Mouse (Mus musculus): ENCODE results near the gene Zyx.

Zyx gene

DNA sequence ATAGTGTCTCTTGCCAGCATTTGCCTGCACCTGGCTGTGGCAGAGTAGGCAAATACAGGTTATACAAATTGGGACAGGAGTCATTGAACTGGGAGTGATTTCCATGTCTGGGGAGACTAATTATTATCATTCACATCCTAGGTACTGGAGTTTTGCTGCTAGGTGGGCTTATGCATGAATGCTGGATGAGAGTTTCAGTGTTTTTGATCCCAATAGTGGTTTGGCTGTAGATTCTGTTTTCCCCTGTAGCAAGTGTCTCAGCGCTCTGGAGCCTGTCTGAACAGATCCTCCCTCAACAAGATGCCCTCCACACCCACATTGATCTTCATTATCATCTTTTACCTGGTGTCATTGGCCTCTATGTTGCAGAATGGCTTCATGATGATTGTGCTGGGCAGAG lies 50.5 kb downstream of the Zyx start, which contains the start of gene Tas2r143:
Gene Tas2r143 (plus strand): TSS at position 301 of the 400 bp plus-strand sequence.
- no peak for DNase-seq

DNA sequence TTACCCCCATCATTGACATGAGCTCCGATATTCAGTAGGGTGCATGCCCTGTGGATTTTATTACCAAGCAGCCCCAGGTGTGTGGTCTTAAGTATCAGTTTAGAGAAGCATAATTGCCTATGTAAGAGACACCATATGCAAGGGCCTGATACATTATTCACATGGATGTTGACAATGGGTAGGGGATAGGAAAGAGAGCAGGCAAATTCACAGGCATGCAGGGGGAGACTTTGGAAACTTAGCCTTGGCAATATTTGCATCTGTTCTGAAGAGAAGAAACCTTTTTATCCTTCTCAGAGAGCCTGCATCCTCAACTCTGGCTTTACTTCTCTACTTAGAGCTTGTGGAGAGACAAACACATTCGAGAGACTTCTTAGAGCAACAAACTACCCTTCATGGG lies 55.7 kb downstream of the Zyx start, which contains the start of gene Tas2r135:
Gene Tas2r135 (plus strand): TSS at position 301 of the 400 bp plus-strand sequence.
- no peak for DNase-seq

Data from cerebellum, adult 9-10 months (tissue).